Mouse (Mus musculus): Measurements from ENCODE around the gene Ascl4. TPM values are rescaled to one million over a fixed set of nuclear protein-coding genes. Genes with fewer than 3 reads are reported as not detected.

Ascl4 gene
- polyA plus RNA-seq, 1 experiment from 2014 or later: 1.2 TPM

DNA sequence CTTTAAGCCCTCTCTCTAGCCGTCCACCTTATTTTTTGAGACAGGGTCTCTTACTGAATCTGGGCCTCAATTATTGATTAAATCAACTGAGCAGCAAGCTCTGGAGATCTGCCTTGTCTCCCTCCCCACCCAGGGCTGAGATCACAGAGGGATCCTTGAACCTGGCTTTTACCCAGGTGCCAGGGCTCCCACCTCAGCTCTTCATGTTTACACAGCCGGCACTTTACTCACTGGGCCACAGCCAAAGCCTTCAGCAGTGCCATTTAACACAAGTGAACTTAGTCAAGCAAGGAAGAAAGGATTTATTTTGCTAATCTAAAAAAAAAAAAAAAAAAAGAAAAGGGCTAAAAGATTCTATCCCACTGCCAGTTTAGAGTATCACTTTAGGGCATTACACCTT is 26.9 kb downstream of the Ascl4 start:
- H3K9me3 ChIP-seq: no peaks in the 10 kb centered on the region
- no peak overlapping the region for H3K4me3 ChIP-seq
- H3K36me3 ChIP-seq (replicated peaks): peaks cover 11% of the 10 kb centered on the region; the same call in 1 of the 2 replicates
- 84% methylated on average over 2 of the region's 2 CpGs for WGBS
- ATAC-seq (replicated peaks): no peak
- H3K4me1 ChIP-seq: peaks cover 18% of the 10 kb centered on the region
- no peak overlapping the region for H3K4me2 ChIP-seq
- no peak overlapping the region for H3K27ac ChIP-seq
- no peak overlapping the region for H3K9ac ChIP-seq
- H3K27me3 ChIP-seq (replicated peaks): no peaks in the 10 kb centered on the region

DNA sequence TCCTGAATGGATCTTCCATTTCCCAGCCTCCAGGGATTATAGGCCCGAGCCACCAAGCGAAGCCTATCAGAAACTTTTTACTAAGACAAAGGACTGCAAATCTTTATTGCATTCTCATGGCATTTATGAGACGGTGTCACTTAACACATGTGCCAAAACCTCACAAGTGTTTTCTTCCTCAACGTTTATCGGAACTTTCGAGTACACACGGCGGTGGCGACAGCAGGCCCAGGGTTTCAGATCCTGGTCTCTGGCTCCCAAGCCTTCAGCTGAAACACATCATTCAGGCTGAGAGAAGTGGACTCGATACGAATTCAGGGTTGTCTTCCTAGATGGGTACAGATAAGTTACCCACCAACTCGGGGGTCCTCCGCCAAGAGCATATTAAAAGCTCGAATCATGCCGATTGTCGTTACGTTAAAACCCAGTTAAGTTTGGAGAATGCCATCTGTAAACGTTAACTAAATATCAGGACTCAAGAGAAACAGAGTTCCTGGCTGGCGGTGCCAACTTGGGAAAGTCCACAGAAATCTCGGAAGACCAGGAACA is 29.5 kb downstream of the Ascl4 start:
- Histone ChIP-seq H3K4me1 (peaks cover 18% of the 10 kb centered on the region), H3K27ac (peak overlapping the region; percentile 86), H3K9me3 (no peaks in the 10 kb centered on the region), H3K4me3 (peak overlapping the region; percentile 100), H3K27me3 (replicated peaks) (no peaks in the 10 kb centered on the region), H3K36me3 (replicated peaks) (peaks cover 7% of the 10 kb centered on the region; the same call in 1 of the 2 replicates), H3K4me2 (peak overlapping the region; percentile 61), H3K9ac (peak overlapping the region; percentile 93)
- ATAC-seq (replicated peaks): peak; percentile 43; the same call in 1 of the 2 replicates
- 5% methylated on average over 20 of the region's 20 CpGs for WGBS

GRCm38 (mm10) chr10:85957464-85957950 is 30.0 kb downstream of the Ascl4 start, which contains the start of gene Rtcb:
Gene Rtcb, minus strand, starts transcription at chr10:85957823.
- peak within 1 kb of the TSS; percentile 93 for H3K9ac ChIP-seq
- WGBS: under 1% methylated on average over 38 of the region's 38 CpGs
- H3K4me2 ChIP-seq: peak within 1 kb of the TSS; percentile 61
- no peaks in the 10 kb centered on the region for H3K27me3 ChIP-seq (replicated peaks)
- H3K9me3 ChIP-seq: no peaks in the 10 kb centered on the region
- peak within 1 kb of the TSS; percentile 86 for H3K27ac ChIP-seq
- H3K36me3 ChIP-seq (replicated peaks): peaks cover 7% of the 10 kb centered on the region; the same call in 1 of the 2 replicates
- peak; percentile 96 for ATAC-seq (replicated peaks)
- H3K4me1 ChIP-seq: peaks cover 18% of the 10 kb centered on the region
- peak within 1 kb of the TSS; percentile 100 for H3K4me3 ChIP-seq

DNA sequence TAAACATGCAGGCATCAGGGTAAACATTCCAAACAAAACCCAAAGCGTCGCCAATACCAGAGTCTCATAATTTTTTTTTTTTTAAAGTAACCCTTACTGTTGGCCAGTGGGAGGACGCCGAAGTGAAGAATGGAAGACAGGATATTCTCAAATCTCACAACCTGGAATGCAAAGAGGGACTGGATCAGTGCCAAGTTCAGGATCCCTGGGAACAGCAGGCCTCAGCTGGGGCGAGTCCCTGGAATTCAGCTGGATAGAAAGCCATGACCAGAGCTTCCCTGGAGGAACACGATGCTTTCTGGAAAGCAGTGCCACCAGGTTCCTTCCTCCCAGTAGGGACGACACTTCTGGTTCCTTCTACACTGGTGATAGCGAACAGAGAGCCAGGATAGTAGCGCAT is 35.4 kb downstream of the Ascl4 start:
- Histone ChIP-seq H3K9ac (no peak overlapping the region), H3K4me1 (no peaks in the 10 kb centered on the region), H3K4me2 (no peak overlapping the region), H3K27ac (no peak overlapping the region), H3K36me3 (replicated peaks) (no peaks in the 10 kb centered on the region), H3K27me3 (replicated peaks) (no peaks in the 10 kb centered on the region), H3K4me3 (no peak overlapping the region), H3K9me3 (no peaks in the 10 kb centered on the region)
- no peak for ATAC-seq (replicated peaks)
- WGBS: 77% methylated on average over 9 of the region's 9 CpGs

GRCm38 (mm10) chr10:85964316-85964715 is 36.8 kb downstream of the Ascl4 start:
- Histone ChIP-seq H3K4me1 (no peaks in the 10 kb centered on the region), H3K27me3 (replicated peaks) (no peaks in the 10 kb centered on the region), H3K36me3 (replicated peaks) (no peaks in the 10 kb centered on the region), H3K9me3 (no peaks in the 10 kb centered on the region), H3K27ac (no peak overlapping the region), H3K9ac (no peak overlapping the region), H3K4me3 (no peak overlapping the region), H3K4me2 (no peak overlapping the region)
- 88% methylated on average over 7 of the region's 7 CpGs for WGBS
- ATAC-seq (replicated peaks): no peak

DNA sequence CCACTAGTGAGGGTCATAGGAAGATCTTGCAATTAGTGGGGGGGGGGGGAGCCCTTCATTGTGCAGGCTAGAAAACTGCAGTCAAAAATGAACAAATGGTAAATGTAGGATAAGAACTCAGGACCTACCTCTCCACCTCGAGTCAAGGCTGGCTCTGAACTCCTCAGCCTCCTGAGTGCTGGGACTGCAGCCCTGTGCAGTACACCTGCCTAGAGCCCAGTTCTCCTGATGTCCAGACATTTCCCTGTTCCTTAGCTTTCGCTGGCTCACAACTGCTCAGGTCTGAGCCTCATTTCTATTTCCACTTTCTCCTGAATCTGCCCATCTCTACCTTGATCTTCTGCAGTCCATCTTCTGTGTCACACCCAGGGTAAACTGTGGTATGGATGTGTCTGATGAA is 39.0 kb downstream of the Ascl4 start:
- Histone ChIP-seq H3K4me1 (no peaks in the 10 kb centered on the region), H3K9ac (no peak overlapping the region), H3K4me3 (no peak overlapping the region), H3K27ac (no peak overlapping the region), H3K27me3 (replicated peaks) (no peaks in the 10 kb centered on the region), H3K4me2 (no peak overlapping the region), H3K36me3 (replicated peaks) (no peaks in the 10 kb centered on the region), H3K9me3 (no peaks in the 10 kb centered on the region)
- WGBS: 61% methylated on average over 2 of the region's 2 CpGs
- ATAC-seq (replicated peaks): no peak

DNA sequence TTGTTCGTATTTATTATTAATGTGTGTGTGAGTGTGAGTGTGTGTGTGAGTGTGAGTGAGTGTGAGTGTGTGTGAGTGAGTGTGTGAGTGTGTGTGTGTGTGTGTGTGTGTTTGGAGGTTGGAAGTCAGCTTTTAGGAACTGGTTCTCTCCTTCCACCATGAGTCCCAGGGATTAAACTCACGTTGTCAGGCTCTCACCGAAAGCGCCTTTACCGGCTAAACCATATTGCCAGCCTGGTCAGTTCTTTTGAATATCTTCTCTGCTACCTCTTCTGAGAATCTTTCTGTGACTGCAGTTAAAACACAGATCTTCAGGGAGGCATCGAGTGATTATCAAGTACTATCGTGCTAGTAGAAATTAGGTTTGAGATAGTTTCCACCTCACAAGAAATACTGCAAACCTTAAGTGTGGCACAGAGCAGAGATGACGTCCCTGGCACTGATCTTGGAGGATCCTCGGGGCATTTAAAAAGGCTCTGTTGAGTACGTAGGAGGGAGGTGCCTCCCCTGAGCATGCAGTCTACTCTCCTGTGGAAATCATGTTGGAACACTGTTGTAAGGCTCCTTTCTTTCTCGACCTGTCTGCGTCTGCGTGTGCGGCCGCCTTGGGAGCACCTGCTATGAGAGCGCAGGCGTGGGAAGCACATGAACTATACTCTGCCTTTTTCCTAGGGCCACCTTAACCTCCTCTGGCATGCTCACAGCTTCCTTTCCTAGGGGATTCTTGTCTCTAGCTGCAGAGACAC is 40.1 kb downstream of the Ascl4 start:
- no peak overlapping the region for H3K4me3 ChIP-seq
- H3K9me3 ChIP-seq: no peaks in the 10 kb centered on the region
- no peaks in the 10 kb centered on the region for H3K36me3 ChIP-seq (replicated peaks)
- no peaks in the 10 kb centered on the region for H3K27me3 ChIP-seq (replicated peaks)
- no peaks in the 10 kb centered on the region for H3K4me1 ChIP-seq
- H3K9ac ChIP-seq: no peak overlapping the region
- WGBS: 58% methylated on average over 17 of the region's 17 CpGs
- no peak; the same call in 1 of the 2 replicates for ATAC-seq (replicated peaks)
- H3K27ac ChIP-seq: no peak overlapping the region
- no peak overlapping the region for H3K4me2 ChIP-seq

DNA sequence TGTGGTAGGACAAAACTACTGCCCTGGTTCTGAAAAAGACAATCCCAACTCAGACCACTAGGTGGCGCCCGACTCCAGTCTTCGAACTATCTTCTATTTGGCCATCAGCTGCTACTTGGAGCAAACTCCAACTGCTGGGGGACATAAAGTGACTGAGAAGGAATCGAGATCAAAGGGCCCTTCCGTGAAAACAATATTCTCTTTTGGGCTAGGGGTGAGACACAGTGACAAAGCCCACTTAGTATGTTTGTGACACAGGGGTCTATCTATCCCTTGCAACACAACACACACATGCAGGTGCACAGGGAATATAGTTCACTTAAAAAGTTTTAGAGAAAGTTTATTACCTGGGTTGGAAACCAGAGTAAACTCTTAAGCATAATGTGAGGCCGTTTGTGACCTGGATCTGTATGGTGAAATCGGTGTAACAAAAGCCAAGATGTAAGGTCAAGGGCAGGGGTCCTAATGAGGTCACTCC is 40.7 kb downstream of the Ascl4 start:
- Histone ChIP-seq H3K4me1 (no peaks in the 10 kb centered on the region), H3K4me3 (no peak overlapping the region), H3K27me3 (replicated peaks) (no peaks in the 10 kb centered on the region), H3K36me3 (replicated peaks) (no peaks in the 10 kb centered on the region), H3K9ac (no peak overlapping the region), H3K9me3 (no peaks in the 10 kb centered on the region), H3K27ac (no peak overlapping the region), H3K4me2 (no peak overlapping the region)
- WGBS: 16% methylated on average over 7 of the region's 7 CpGs
- ATAC-seq (replicated peaks): peak; percentile 67; the same call in 1 of the 2 replicates

DNA sequence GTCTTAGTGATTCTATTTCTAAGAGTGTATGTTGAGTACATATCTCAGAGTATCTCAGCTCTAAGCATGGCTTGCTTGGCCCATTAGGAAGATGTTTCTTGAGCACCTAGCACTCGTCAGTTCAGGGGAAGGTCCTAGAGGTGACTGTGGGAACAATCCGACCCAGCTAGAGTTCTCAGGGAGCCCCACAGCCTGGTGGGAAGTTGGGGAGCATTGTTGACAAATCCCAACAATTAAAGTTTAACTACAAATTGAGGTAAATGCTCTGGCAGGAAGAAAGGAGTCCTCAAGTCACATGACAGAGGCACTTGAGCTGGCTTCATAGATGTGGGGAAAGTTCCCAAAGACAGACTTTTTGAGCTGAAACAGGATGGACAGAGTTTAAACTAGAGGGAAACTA is 41.2 kb downstream of the Ascl4 start:
- Histone ChIP-seq H3K9ac (no peak overlapping the region), H3K4me1 (no peaks in the 10 kb centered on the region), H3K9me3 (no peaks in the 10 kb centered on the region), H3K36me3 (replicated peaks) (no peaks in the 10 kb centered on the region), H3K27me3 (replicated peaks) (no peaks in the 10 kb centered on the region), H3K4me2 (no peak overlapping the region), H3K27ac (no peak overlapping the region), H3K4me3 (no peak overlapping the region)
- 50% methylated on average over 2 of the region's 2 CpGs for WGBS
- ATAC-seq (replicated peaks): no peak

GRCm38 (mm10) chr10:85969894-85970620 is 42.6 kb downstream of the Ascl4 start:
- H3K27me3 ChIP-seq (replicated peaks): no peaks in the 10 kb centered on the region
- H3K27ac ChIP-seq: no peak overlapping the region
- H3K4me1 ChIP-seq: no peaks in the 10 kb centered on the region
- H3K4me2 ChIP-seq: no peak overlapping the region
- no peak overlapping the region for H3K4me3 ChIP-seq
- no peak for ATAC-seq (replicated peaks)
- H3K36me3 ChIP-seq (replicated peaks): no peaks in the 10 kb centered on the region
- no peak overlapping the region for H3K9ac ChIP-seq
- no peaks in the 10 kb centered on the region for H3K9me3 ChIP-seq
- WGBS: 68% methylated on average over 8 of the region's 8 CpGs

- Histone ChIP-seq H3K9ac (no peak overlapping the region), H3K36me3 (replicated peaks) (no peaks in the 10 kb centered on the region), H3K27ac (no peak overlapping the region), H3K4me2 (no peak overlapping the region), H3K4me1 (no peaks in the 10 kb centered on the region), H3K9me3 (no peaks in the 10 kb centered on the region), H3K27me3 (replicated peaks) (no peaks in the 10 kb centered on the region), H3K4me3 (no peak overlapping the region)
- no peak for ATAC-seq (replicated peaks)
- WGBS: 91% methylated on average over 9 of the region's 9 CpGs
These were observed 44.3 kb downstream of the Ascl4 start for GRCm38 (mm10) chr10:85971826-85972225.

- Histone ChIP-seq H3K27ac (no peak overlapping the region), H3K4me3 (no peak overlapping the region), H3K9me3 (no peaks in the 10 kb centered on the region), H3K4me1 (no peaks in the 10 kb centered on the region), H3K9ac (no peak overlapping the region), H3K36me3 (replicated peaks) (no peaks in the 10 kb centered on the region), H3K27me3 (replicated peaks) (no peaks in the 10 kb centered on the region), H3K4me2 (no peak overlapping the region)
- WGBS: 86% methylated on average over 4 of the region's 4 CpGs
- ATAC-seq (replicated peaks): no peak
These were observed 45.4 kb downstream of the Ascl4 start for GRCm38 (mm10) chr10:85972915-85973314.

Measured in midbrain, embryonic 15.5 days (tissue).